Mouse (Mus musculus) limb, embryonic 12.5 days (tissue): Measurements from ENCODE around the gene Cdh4. TPM values are rescaled to one million over a fixed set of nuclear protein-coding genes. Genes with fewer than 3 reads are reported as not detected.

ENCODE experiments used
- ATAC-seq: fragments of 200-750 bp; cut with Nextera tagmentation; 2 replicates; pipeline ENCODE4 v1.8.0; 2017; ENCODE audit warnings: low read depth, moderate TSS enrichment; ENCODE audit not compliant: insufficient number of reproducible peaks, insufficient read depth, low FRiP score, low TSS enrichment
- H3K27ac ChIP-seq: fragments of 300-500 bp; sonication (generic); 2 replicates; pipeline ENCODE4 v1.5.1; 2016; ENCODE audit warnings: mild to moderate bottlenecking, moderate library complexity
- H3K27me3 ChIP-seq: fragments of 300-500 bp; sonication (generic); 2 replicates; pipeline ENCODE4 v1.6.1; 2016; ENCODE audit warnings: mild to moderate bottlenecking, moderate library complexity
- H3K36me3 ChIP-seq: fragments of 300-500 bp; sonication (generic); 2 replicates; pipeline ENCODE4 v1.6.1; 2016; ENCODE audit warnings: mild to moderate bottlenecking, moderate library complexity
- H3K4me1 ChIP-seq: fragments of 300-500 bp; sonication (generic); replicated peaks from 2 replicates; pipeline ENCODE4 v1.6.1; 2016
- H3K4me2 ChIP-seq: fragments of 300-500 bp; sonication (generic); 2 replicates; pipeline ENCODE4 v1.6.1; 2016; ENCODE audit warnings: mild to moderate bottlenecking, moderate library complexity
- H3K4me3 ChIP-seq: fragments of 300-500 bp; sonication (generic); replicated peaks from 2 replicates; pipeline ENCODE4 v1.5.1; 2016; ENCODE audit warnings: mild to moderate bottlenecking
- H3K9ac ChIP-seq: fragments of 300-500 bp; sonication (generic); replicated peaks from 2 replicates; pipeline ENCODE4 v1.6.1; 2016; ENCODE audit warnings: mild to moderate bottlenecking, moderate library complexity
- H3K9me3 ChIP-seq: fragments of 300-500 bp; sonication (generic); 2 replicates; pipeline ENCODE4 v1.6.1; 2016; ENCODE audit warnings: mild to moderate bottlenecking, moderate library complexity
- whole genome bisulfite sequencing: fragments of 180-500 bp; shearing (Covaris S2); methylation state at CpG from one replicate; pipeline ENCODE4 v1.1.7; 2016; 5-methylcytosine and 5-hydroxymethylcytosine counted together
- polyA plus RNA-seq: library from polyadenylated mRNA; unstranded; fragments of >200 nt; fragmentation: Nextera tagmentation; extraction: Ambion mirVana; gene quantifications from 2 replicates; pipeline ENCODE4 v1.2.1, GENCODE M21; 2016

Gene Cdh4
- polyA plus RNA-seq, 1 experiment from 2014 or later, result 9.3 TPM

DNA sequence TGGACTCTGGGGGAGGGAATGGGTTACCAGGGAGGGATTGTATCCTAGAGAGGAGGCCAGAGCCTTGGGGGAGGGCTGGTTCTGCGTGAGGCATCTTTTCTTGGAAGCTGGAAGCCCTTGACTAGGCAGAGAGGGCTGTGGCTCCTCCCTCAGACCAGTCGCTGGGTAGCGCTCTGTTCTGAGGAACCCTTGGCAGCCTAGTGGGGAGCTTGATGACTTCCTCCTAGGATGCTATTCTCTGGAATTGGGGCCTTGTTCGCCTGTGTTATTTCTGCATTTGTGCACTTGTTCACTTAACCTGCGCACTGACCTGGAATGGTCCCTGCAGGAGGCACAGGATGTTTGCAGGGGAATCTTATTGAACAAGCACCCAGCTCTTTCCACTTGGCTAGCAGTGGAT, 149.4 kb downstream of the Cdh4 start:
- H3K36me3 ChIP-seq, result no peaks in the 10 kb centered on the region
- H3K27ac ChIP-seq, result no peak overlapping the region
- H3K9me3 ChIP-seq, result no peaks in the 10 kb centered on the region
- no peak overlapping the region for H3K9ac ChIP-seq
- H3K4me2 ChIP-seq, result no peak overlapping the region
- H3K4me1 ChIP-seq, result no peaks in the 10 kb centered on the region
- H3K4me3 ChIP-seq, result no peak overlapping the region
- H3K27me3 ChIP-seq, result no peaks in the 10 kb centered on the region; the same call in none of the 2 replicates
- 68% methylated on average over 5 of the region's 5 CpGs for WGBS
- ATAC-seq, result no peak

DNA sequence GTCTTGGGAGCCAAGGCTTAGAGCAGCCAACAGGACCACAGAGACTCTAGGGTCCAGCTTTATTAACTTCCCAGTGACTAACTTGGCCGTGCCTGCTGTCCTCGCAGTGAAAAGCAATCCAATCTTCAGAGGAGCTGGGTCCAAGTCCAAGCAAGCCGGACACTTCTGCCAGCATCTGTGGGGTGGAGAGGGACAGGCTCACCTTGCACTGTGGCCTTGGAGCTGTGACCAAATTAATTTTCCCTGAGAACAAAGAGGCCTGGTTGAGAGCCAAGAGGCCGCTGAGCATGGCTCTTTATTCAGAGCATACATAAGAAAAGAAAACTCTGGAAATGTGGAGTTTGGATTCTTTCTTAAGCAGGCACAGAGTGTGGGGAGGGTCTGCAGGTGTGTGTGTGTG, 152.8 kb downstream of the Cdh4 start:
- H3K36me3 ChIP-seq, result no peaks in the 10 kb centered on the region
- no peak overlapping the region for H3K27ac ChIP-seq
- 90% methylated on average over 4 of the region's 4 CpGs for WGBS
- H3K27me3 ChIP-seq, result no peaks in the 10 kb centered on the region; the same call in none of the 2 replicates
- ATAC-seq, result no peak
- no peak overlapping the region for H3K9ac ChIP-seq
- no peaks in the 10 kb centered on the region for H3K4me1 ChIP-seq
- no peak overlapping the region for H3K4me3 ChIP-seq
- H3K9me3 ChIP-seq, result no peaks in the 10 kb centered on the region
- H3K4me2 ChIP-seq, result no peak overlapping the region

DNA sequence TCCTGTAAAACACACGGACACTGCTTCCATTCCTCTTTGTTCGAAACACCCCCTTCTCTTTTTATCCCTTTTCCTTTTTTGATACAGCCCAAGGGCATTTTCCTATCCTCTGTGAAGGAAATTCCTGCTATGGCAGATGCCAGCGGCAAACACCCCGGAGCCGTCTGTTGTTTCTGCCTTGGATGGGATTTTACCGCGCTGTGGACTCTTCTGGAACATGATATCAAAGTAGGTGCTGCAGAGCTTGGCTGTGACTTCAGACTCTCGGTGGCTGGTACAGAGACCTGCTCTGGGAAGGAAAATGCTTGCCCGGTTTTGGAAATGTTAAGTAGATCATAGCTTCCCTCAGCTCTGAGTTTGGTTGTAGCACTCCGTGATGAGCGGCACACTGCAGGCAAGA, 156.7 kb downstream of the Cdh4 start:
- no peak overlapping the region for H3K27ac ChIP-seq
- no peak for ATAC-seq
- no peak overlapping the region for H3K4me3 ChIP-seq
- H3K9me3 ChIP-seq, result no peaks in the 10 kb centered on the region
- no peak overlapping the region for H3K4me2 ChIP-seq
- WGBS, result 84% methylated on average over 11 of the region's 11 CpGs
- no peak overlapping the region for H3K9ac ChIP-seq
- no peaks in the 10 kb centered on the region for H3K4me1 ChIP-seq
- H3K36me3 ChIP-seq, result no peaks in the 10 kb centered on the region
- H3K27me3 ChIP-seq, result no peaks in the 10 kb centered on the region

DNA sequence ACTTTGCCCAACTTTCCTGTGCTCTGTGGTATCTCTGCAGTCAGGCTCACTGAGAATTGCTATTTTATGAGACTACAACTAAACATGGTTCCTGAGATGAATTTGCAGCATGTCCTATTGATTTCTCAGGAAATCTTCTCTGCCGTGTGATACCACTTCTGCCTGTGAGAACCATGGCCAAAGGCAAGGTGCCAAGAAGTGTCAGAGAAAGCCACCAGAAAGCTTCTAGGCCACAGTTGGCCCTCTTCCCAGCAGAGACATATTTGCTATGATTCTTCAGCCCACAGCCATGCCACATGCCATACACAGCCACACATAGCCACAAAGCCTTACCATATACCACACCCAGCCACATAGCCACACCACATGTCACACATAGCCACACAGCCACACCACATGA, 157.7 kb downstream of the Cdh4 start:
- Histone ChIP-seq H3K27me3 (no peaks in the 10 kb centered on the region), H3K27ac (no peak overlapping the region), H3K4me3 (no peak overlapping the region), H3K4me2 (no peak overlapping the region), H3K36me3 (no peaks in the 10 kb centered on the region), H3K4me1 (no peaks in the 10 kb centered on the region), H3K9ac (no peak overlapping the region), H3K9me3 (no peaks in the 10 kb centered on the region)
- WGBS, result 81% methylated on average over 1 of the region's 1 CpGs
- ATAC-seq, result no peak

DNA sequence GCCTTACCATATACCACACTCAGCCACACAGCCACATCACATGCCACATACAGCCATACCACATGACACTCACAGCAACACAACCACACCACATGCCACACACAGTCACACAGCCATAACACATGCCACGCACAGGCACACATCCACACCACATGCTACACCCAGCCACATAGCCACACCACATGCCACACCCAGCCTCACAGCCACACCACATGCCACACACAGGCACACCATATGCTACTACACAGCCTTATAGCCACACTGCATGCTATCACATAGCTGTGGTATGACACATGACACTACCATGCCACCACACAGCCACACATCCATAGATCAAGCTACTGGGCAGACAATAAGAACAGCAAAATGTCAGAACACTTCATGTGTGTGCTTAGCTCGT, 158.1 kb downstream of the Cdh4 start:
- WGBS, result 73% methylated on average over 2 of the region's 2 CpGs
- no peak overlapping the region for H3K27ac ChIP-seq
- no peaks in the 10 kb centered on the region for H3K36me3 ChIP-seq
- H3K9me3 ChIP-seq, result no peaks in the 10 kb centered on the region
- H3K4me3 ChIP-seq, result no peak overlapping the region
- ATAC-seq, result no peak
- H3K9ac ChIP-seq, result no peak overlapping the region
- H3K4me1 ChIP-seq, result no peaks in the 10 kb centered on the region
- H3K27me3 ChIP-seq, result no peaks in the 10 kb centered on the region
- no peak overlapping the region for H3K4me2 ChIP-seq

DNA sequence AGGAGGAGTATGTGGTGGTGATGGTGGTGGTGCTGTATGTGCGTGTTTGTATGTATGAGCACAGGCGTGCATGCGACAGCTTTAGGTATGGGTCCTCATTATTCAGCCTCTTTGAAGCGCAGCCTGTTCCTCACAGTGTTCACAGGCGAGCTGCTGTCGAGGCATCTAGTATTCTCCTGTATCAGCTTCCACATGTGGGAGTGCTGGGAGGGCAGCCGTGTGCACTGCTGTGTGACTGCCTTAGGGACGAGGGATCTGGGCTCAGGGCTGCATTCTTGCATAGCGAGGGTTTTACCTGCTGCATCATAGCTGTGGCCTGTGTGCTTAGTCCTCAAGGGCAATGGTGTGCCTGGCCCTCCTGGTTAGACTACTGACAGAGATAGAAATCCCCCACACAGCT, 158.9 kb downstream of the Cdh4 start:
- no peaks in the 10 kb centered on the region for H3K9me3 ChIP-seq
- no peak for ATAC-seq
- no peaks in the 10 kb centered on the region for H3K4me1 ChIP-seq
- H3K4me3 ChIP-seq, result no peak overlapping the region
- no peak overlapping the region for H3K4me2 ChIP-seq
- 79% methylated on average over 9 of the region's 9 CpGs for WGBS
- no peak overlapping the region for H3K27ac ChIP-seq
- no peaks in the 10 kb centered on the region for H3K36me3 ChIP-seq
- no peaks in the 10 kb centered on the region for H3K27me3 ChIP-seq
- no peak overlapping the region for H3K9ac ChIP-seq

DNA sequence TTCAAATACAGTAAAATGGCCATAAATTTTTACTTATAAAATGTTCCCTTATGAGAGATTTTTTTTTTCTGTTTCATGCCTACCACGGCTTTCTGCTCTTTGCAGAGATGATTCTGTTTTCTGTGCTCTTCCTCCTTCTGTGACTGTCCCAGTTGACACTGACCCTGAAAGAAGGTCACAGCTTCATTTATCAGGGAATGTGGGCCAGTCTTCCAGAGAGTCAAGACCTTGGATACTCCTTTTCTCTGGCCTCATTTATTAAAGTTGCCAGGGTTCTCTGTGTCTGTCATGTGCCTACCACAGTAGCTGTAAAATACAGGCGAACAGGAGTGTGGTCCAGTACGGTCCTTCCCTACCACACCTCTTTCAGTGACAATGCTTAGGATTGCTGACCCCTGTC, 162.5 kb downstream of the Cdh4 start:
- 92% methylated on average over 3 of the region's 3 CpGs for WGBS
- Histone ChIP-seq H3K9me3 (no peaks in the 10 kb centered on the region), H3K4me3 (no peak overlapping the region), H3K27ac (no peak overlapping the region), H3K4me1 (peaks cover 18% of the 10 kb centered on the region), H3K4me2 (no peak overlapping the region), H3K36me3 (no peaks in the 10 kb centered on the region), H3K9ac (no peak overlapping the region), H3K27me3 (no peaks in the 10 kb centered on the region)
- ATAC-seq, result no peak

DNA sequence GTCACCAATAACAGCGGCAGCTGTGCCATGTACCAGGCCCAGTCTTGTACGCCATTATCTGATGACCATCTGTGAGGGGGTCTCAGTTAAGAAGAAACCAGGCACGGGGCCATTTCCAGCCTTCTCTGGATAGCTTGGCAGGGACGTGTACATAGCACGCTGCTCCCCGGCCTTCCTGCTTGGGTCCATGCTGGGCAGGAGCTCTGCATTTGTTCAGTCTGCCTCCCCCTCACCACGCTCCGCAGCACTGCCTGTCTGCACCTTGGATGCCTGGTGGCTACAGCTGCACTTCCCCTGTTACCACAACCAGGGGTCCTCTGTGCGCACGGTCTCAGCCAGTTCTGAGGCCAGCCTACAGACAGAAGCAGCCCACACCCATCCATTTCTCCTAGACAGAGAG, 163.0 kb downstream of the Cdh4 start:
- Histone ChIP-seq H3K9ac (no peak overlapping the region), H3K36me3 (no peaks in the 10 kb centered on the region), H3K4me1 (peaks cover 18% of the 10 kb centered on the region), H3K27me3 (no peaks in the 10 kb centered on the region), H3K9me3 (no peaks in the 10 kb centered on the region), H3K27ac (no peak overlapping the region), H3K4me2 (no peak overlapping the region), H3K4me3 (no peak overlapping the region)
- WGBS, result 81% methylated on average over 10 of the region's 10 CpGs
- no peak for ATAC-seq

DNA sequence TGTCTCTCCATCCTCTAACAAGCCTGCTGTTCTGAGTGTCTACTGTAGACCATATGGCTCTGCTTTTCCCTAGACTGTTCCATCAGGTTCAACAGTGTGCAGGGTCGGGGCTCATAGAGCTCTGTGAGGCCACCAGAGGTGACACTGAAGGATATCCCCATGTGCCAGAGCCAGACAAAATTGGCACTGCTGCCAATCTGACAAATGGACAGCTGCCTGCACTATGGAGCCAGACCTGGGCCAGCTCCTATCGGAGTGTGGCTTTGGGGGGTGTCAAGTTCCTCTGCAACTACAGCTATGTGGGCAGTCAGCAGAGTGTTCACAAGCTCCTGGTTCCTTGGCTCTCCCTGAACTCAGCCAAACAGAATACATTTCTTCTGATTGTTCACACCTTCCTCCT, 164.1 kb downstream of the Cdh4 start:
- Histone ChIP-seq H3K27ac (no peak overlapping the region), H3K4me1 (peaks cover 18% of the 10 kb centered on the region), H3K9ac (no peak overlapping the region), H3K27me3 (0 out of 2 replicates have a peak, but pooled peaks cover 2% of the 10 kb centered on the region), H3K4me3 (no peak overlapping the region), H3K4me2 (no peak overlapping the region), H3K36me3 (no peaks in the 10 kb centered on the region), H3K9me3 (no peaks in the 10 kb centered on the region)
- WGBS, result 79% methylated on average over 2 of the region's 2 CpGs
- no peak for ATAC-seq

DNA sequence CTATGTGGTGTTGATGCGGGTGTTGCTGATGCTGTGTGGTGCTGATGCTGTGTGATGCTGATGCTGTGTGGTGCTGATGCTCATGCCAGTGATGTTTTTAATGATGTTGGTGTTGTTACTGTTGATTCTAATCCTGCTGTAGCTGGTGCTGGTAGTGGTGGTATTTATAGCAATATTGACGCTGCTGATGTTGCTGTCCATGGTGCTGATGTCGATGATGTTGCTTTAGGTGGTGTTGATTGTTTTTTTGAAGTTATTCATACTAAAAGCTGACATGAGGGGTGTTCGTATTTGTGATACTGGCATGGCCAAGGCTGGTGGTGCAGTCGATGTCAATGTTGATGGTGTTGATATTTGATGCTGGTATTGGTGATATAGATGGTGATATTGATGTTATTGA, 173.7 kb downstream of the Cdh4 start:
- H3K36me3 ChIP-seq, result no peaks in the 10 kb centered on the region
- no peaks in the 10 kb centered on the region for H3K9me3 ChIP-seq
- no peak overlapping the region for H3K27ac ChIP-seq
- 56% methylated on average over 5 of the region's 5 CpGs for WGBS
- H3K4me2 ChIP-seq, result no peak overlapping the region
- no peak for ATAC-seq
- no peak overlapping the region for H3K9ac ChIP-seq
- H3K4me3 ChIP-seq, result no peak overlapping the region
- no peaks in the 10 kb centered on the region for H3K4me1 ChIP-seq
- H3K27me3 ChIP-seq, result peaks cover 6% of the 10 kb centered on the region; the same call in 1 of the 2 replicates

DNA sequence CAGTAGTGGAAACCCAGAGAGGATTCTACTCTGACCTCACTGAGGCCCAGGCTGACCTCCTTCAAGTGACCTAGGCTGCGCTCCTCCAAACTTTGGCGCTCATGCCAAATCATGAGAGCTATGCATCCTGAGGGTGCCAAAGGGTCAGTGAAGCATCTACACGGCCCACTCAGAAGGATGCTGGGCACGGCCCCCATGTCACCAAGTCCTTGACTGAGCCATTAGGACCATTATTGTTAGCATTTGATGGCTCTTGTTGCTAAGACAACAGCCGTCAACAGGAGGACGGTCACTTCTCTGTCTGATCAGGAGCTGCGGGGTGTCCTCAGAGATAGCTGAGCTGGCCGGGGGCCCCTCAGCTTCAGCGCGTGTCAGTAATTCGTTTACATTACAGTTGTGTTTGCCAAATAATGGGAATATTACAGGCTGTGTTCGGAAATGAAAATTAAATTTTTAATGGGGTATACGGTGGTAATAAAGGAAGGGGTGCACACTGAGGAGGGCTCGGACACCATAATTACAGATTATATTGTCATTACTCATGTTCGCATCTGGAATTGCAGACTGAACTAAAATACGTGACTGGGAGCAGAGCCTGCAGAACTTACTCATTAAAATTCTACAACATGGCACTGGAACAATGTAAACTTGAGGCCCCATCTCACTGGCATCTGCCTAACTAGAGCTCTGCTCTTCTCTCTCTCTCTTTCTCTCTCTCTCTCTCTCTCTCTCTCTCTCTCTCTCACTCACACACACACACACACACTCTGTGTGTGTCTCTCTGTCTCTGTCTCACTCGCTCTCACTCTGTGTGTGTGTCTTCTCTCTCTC, 181.6 kb downstream of the Cdh4 start:
- Histone ChIP-seq H3K4me1 (no peaks in the 10 kb centered on the region), H3K9me3 (no peaks in the 10 kb centered on the region), H3K27ac (no peak overlapping the region), H3K4me3 (no peak overlapping the region), H3K27me3 (no peaks in the 10 kb centered on the region), H3K4me2 (no peak overlapping the region), H3K9ac (no peak overlapping the region), H3K36me3 (no peaks in the 10 kb centered on the region)
- WGBS, result 71% methylated on average over 17 of the region's 17 CpGs
- ATAC-seq, result no peak

DNA sequence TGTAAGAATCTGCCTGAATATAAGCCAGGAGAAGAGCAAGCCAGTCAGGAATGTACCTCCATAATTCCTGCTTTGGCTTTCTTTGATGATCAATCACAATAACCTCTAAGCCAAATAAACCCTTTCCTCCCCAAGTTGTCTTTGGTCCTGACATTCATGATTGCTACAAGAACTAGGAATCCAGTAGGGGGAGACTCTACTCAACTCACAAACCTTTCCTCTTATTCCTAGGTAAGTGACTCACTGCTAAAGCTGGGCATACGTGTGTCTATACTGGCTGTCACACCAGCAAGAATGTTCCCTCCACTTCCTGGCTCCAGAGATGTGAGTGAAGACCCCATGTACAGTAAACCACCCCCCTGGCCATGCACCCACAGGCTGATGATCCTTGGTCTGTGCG, 185.3 kb downstream of the Cdh4 start:
- H3K4me3 ChIP-seq, result no peak overlapping the region
- WGBS, result 79% methylated on average over 2 of the region's 2 CpGs

More for the DNA sequence above, 185.3 kb downstream of the Cdh4 start:
- H3K9ac ChIP-seq, result no peak overlapping the region
- no peak overlapping the region for H3K27ac ChIP-seq
- no peaks in the 10 kb centered on the region for H3K36me3 ChIP-seq
- H3K9me3 ChIP-seq, result no peaks in the 10 kb centered on the region
- no peak overlapping the region for H3K4me2 ChIP-seq
- ATAC-seq, result no peak
- no peaks in the 10 kb centered on the region for H3K4me1 ChIP-seq
- H3K27me3 ChIP-seq, result no peaks in the 10 kb centered on the region
